Mouse (Mus musculus): ENCODE measurements around the gene Wdr59.

The Wdr59 gene

GRCm38 (mm10) chr8:111521713-111522429, at the start of gene Wdr59:
TSS of gene Wdr59 (minus strand) at chr8:111522092.
- DNase-seq (ENCODE audit: low spot score in 2 of 2): peak; percentile 92 to 98

DNA sequence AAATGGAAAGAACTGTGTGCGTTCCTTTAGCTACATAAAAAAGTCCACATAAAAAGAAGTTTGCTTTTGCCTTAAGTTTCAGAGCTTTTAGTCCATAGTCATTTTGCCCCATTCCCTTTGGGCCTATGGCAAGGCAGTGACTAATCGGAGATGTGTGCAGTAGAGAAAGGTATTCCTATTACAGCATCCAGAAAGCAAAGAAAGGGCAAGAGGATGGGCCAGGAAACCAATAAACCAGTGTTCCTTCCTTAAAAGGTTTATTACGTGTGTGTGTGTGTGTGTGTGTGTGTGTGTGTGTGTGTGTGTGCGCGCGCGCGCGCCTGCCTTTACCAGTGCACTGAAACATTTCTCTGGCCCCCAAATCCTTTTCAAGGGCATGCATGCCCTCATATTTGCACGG, 49.8 kb upstream of the Wdr59 start:
- DNase-seq (ENCODE audit: low spot score in 2 of 2): no peak

DNA sequence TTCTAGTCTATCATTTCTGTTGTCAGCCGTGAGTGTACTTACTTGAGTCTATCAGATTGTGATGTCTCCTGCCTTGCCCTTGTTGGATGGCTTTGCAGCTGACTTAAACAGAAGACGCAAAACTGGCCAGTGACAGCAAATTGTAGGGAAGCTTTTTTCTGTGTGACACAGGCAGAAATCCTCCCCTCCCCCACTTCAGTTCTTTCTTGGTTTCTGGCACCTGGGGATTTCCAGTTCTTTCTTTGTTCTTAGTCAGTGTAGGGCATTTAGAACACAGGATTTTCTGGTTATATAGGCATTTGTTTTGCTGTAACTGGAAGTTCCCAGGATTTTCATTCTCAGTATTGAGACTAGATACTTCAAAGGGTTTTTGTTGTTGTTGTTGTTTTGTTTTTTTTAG, 48.5 kb upstream of the Wdr59 start:
- no peak for DNase-seq (ENCODE audit: low spot score in 2 of 2)

- no peak for DNase-seq (ENCODE audit: low spot score in 2 of 2)
These were observed 48.0 kb upstream of the Wdr59 start for GRCm38 (mm10) chr8:111569926-111570325.

GRCm38 (mm10) chr8:111568029-111568428, 46.1 kb upstream of the Wdr59 start:
- DNase-seq (ENCODE audit: low spot score in 2 of 2): no peak

DNA sequence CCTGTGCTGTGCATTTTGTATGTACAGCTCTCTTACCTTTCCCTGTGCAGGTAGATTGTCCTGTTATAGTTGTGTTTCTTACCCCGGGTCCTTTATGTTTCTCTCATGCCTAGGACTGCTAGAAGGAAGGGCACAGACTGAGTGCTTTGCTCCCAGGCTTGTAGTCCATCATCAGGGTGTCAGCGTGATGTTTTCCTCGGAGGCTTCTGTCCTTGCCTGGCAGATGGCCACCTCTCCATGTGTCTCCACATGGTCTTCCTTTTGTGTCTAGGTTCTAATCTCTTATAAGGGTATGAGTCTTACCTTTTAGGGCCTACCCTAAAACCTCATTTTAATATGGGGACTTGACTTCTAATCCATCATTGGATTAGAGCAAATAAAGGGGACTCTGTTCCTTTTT, 45.7 kb upstream of the Wdr59 start:
- DNase-seq (ENCODE audit: low spot score in 2 of 2): no peak

DNA sequence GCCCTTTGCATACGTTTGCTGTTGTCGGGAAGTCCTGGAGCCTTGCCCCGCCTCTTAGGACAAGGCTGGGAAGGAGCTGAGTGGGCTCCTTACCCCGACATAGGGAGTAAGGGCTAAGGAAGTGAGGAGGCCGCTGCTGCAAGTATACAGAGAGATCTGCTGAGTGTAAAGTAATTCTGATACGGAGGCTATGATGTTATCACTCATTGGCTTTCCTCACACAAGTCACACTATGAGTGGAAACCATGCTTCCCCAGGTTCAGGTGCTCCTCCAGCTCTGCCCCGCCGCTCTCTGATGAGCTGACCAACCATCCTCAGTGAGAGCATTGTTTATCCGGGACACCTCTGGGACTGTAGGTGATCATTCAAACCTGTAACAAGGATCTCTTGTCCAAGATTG, 44.4 kb upstream of the Wdr59 start:
- no peak for DNase-seq (ENCODE audit: low spot score in 2 of 2)

- DNase-seq (ENCODE audit: low spot score in 2 of 2): no peak
These were observed 43.9 kb upstream of the Wdr59 start for GRCm38 (mm10) chr8:111565784-111566191.

DNA sequence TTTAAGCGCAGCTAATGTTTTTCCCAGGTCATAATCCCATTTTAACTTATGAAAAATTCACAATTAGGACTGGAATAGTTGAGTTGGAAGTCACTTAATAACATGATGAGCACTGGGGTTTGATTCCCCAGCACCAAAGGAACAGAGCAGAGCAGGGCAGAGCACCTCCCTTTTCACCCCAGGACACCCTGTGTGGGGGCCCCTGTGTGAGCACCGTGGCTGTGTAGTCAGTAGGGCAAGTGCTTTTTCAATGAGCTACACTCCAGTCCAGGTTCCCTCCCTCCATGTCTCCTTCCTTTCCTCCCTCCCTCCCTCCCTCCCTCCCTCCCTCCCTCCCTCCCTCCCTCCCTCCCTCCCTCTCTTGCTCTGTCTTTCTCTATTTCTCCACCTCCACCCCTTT, 42.2 kb upstream of the Wdr59 start:
- no peak for DNase-seq (ENCODE audit: low spot score in 2 of 2)

GRCm38 (mm10) chr8:111563687-111564086, 41.8 kb upstream of the Wdr59 start:
- no peak for DNase-seq (ENCODE audit: low spot score in 2 of 2)

GRCm38 (mm10) chr8:111563075-111563474, 41.2 kb upstream of the Wdr59 start:
- no peak for DNase-seq (ENCODE audit: low spot score in 2 of 2)

- no peak for DNase-seq (ENCODE audit: low spot score in 2 of 2)
These were observed 40.4 kb upstream of the Wdr59 start for GRCm38 (mm10) chr8:111562274-111562803.

- no peak for DNase-seq (ENCODE audit: low spot score in 2 of 2)
These were observed 39.9 kb upstream of the Wdr59 start for GRCm38 (mm10) chr8:111561824-111562223.

DNA sequence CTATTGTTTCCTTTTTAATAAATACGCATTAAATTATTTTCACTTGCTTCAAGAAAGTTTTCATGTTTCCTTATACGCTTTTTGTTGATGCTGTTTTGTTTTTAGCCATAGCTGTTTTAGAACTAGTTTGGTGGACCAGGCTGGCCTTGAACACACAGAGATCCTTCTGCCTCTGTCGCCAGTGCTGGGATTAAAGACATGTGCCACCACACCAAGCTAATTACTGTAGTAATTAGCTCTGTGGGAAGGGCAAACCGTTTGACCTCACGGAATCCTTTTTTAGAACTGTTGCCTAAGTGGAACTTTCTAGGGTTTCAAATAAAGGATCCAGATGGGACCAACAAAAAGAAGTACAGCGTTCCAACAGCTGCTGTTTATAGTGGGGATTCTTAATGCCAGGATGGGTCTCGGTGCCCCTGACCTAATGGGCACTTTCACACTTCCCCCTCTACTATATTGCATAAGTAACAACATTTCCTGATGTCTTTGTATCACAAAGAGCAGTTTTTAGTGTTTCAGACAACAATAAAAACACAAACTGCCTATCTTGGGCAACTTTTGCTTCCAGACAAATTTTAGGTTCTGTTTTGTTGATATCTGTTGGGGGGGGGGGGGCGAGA, 29.7 kb upstream of the Wdr59 start:
- DNase-seq (ENCODE audit: low spot score in 2 of 2): no peak

- DNase-seq (ENCODE audit: low spot score in 2 of 2): no peak
These were observed 28.3 kb upstream of the Wdr59 start for GRCm38 (mm10) chr8:111550002-111550870.

- no peak for DNase-seq (ENCODE audit: low spot score in 2 of 2)
These were observed 26.3 kb upstream of the Wdr59 start for GRCm38 (mm10) chr8:111548201-111548600.

DNA sequence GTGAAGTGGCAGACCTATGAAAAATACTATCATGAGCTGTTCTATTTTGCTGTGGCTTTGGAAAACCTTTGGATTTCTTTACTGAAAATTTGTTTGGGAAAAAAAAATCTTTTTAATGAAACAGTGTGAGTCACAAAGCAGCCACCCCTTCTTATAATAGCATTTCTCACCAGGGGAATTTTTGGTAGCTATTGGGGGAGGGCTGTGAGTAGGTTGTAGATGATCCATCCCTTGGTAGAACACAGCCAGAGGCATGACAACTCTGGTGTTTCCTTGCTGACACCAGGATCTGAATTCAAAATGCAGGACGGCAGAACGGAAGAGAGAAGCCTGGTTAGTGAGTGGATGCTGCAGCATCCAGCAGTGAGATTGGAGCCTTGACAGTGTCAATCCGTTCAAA, 25.3 kb upstream of the Wdr59 start:
- no peak for DNase-seq (ENCODE audit: low spot score in 2 of 2)

GRCm38 (mm10) chr8:111545406-111546156, 23.7 kb upstream of the Wdr59 start:
- DNase-seq (ENCODE audit: low spot score in 2 of 2): no peak

- DNase-seq (ENCODE audit: low spot score in 2 of 2): no peak
These were observed 22.0 kb upstream of the Wdr59 start for GRCm38 (mm10) chr8:111543712-111544380.

GRCm38 (mm10) chr8:111539422-111540076, 17.7 kb upstream of the Wdr59 start:
- no peak for DNase-seq (ENCODE audit: low spot score in 2 of 2)

DNA sequence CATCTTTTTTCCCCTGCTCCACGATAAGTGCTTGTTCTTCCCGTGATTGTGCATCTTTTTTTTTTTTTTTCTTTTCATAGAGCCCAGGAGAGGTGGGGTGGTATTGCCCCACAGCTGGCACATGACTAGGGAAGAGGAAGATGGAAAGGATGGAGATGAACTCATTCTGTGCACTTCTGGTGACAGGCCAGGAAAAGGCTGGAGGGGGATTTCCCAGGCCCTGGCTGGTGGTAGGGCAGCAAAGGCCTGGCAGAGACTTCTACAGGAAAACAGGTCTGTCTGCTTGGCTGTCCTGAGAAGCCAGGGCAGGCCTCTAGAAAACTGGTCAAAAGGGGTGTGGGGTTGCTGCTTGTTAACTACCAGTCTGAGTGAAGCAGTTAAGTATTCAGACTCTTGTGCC, 16.3 kb upstream of the Wdr59 start:
- no peak for DNase-seq (ENCODE audit: low spot score in 2 of 2)
